Mouse (Mus musculus) intestine, postnatal 0 days (tissue): ENCODE measurements around the gene Scamp1. TPM values are rescaled to one million over a fixed set of nuclear protein-coding genes. Genes with fewer than 3 reads are reported as not detected.

Source experiments
- ATAC-seq: fragments of 200-750 bp; cut with Nextera tagmentation; 2 replicates; pipeline ENCODE4 v1.8.0; 2017; ENCODE audit warnings: mild to moderate bottlenecking, moderate TSS enrichment, moderate library complexity
- H3K27ac ChIP-seq: fragments of 300-500 bp; sonication (generic); 2 replicates; pipeline ENCODE4 v1.5.1; 2014; ENCODE audit warnings: mild to moderate bottlenecking, low read depth, low read length, moderate library complexity
- H3K27me3 ChIP-seq: fragments of 300-500 bp; sonication (generic); replicated peaks from 2 replicates; pipeline ENCODE4 v1.6.1; 2014; ENCODE audit warnings: low read length, mixed read lengths; ENCODE audit not compliant: control insufficient read depth, insufficient read depth
- H3K36me3 ChIP-seq: fragments of 300-500 bp; sonication (generic); 2 replicates; pipeline ENCODE4 v1.6.1; 2014; ENCODE audit warnings: mild to moderate bottlenecking, moderate library complexity; ENCODE audit not compliant: control insufficient read depth, insufficient read depth
- H3K4me1 ChIP-seq: fragments of 300-500 bp; sonication (generic); replicated peaks from 2 replicates; pipeline ENCODE4 v1.6.1; 2014; ENCODE audit warnings: antibody characterized with exemption, low read length, mixed read lengths; ENCODE audit not compliant: control insufficient read depth, insufficient read depth
- H3K4me2 ChIP-seq: fragments of 300-500 bp; sonication (generic); replicated peaks from 2 replicates; pipeline ENCODE4 v1.6.1; 2014; ENCODE audit warnings: low read depth, mild to moderate bottlenecking, moderate library complexity
- H3K4me3 ChIP-seq: fragments of 300-500 bp; sonication (generic); 2 replicates; pipeline ENCODE4 v1.5.1; 2014; ENCODE audit warnings: low read depth, low read length
- H3K9ac ChIP-seq: fragments of 300-500 bp; sonication (generic); 2 replicates; pipeline ENCODE4 v1.6.1; 2014; ENCODE audit warnings: mild to moderate bottlenecking, low read depth, low read length
- H3K9me3 ChIP-seq: fragments of 300-500 bp; sonication (generic); 2 replicates; pipeline ENCODE4 v1.6.1; 2016; ENCODE audit warnings: mixed run types; ENCODE audit not compliant: control insufficient read depth
- CTCF ChIP-seq: sonication (generic); IDR thresholded peaks from 2 replicates; pipeline ENCODE4 v1.5.1; 2016; ENCODE audit warnings: low read depth, mild to moderate bottlenecking, control low read depth, antibody characterized with exemption, moderate library complexity
- WGBS: fragments of 180-500 bp; shearing (Covaris S2); extraction: QIAGEN DNeasy Blood & Tissue Kit; methylation state at CpG from one replicate; pipeline ENCODE4 v1.1.7; 2014; 5-methylcytosine and 5-hydroxymethylcytosine counted together
- polyA plus RNA-seq: library from polyadenylated mRNA; unstranded; fragments of >200 nt; fragmentation: Nextera tagmentation; extraction: Ambion mirVana; gene quantifications from 2 replicates; pipeline ENCODE4 v1.2.1, GENCODE M21; 2015

Gene Scamp1
- polyA plus RNA-seq, 1 experiment from 2014 or later: 11.8 TPM

- Histone ChIP-seq H3K4me1 (peaks cover 17% of the 10 kb centered on the region; the same call in 1 of the 2 replicates), H3K4me3 (no peak overlapping the region), H3K27me3 (no peaks in the 10 kb centered on the region), H3K9ac (no peak overlapping the region), H3K27ac (peak overlapping the region; percentile 88), H3K9me3 (no peaks in the 10 kb centered on the region), H3K4me2 (no peak overlapping the region), H3K36me3 (no peaks in the 10 kb centered on the region)
- no peak for ATAC-seq
- 44% methylated on average over 6 of the region's 6 CpGs for WGBS
- TF ChIP-seq CTCF: no peak
Observed at GRCm38 (mm10) chr13:94158864-94159477, 126.7 kb downstream of the Scamp1 start.

- Histone ChIP-seq H3K9me3 (no peaks in the 10 kb centered on the region), H3K4me3 (no peak overlapping the region), H3K4me2 (no peak overlapping the region), H3K9ac (no peak overlapping the region), H3K36me3 (no peaks in the 10 kb centered on the region), H3K4me1 (0 out of 2 replicates have a peak, but pooled peaks cover 15% of the 10 kb centered on the region), H3K27me3 (no peaks in the 10 kb centered on the region), H3K27ac (no peak overlapping the region)
- 66% methylated on average over 9 of the region's 9 CpGs for WGBS
- TF ChIP-seq CTCF: no peak
- no peak for ATAC-seq
Observed at GRCm38 (mm10) chr13:94155657-94156429, 129.8 kb downstream of the Scamp1 start.

DNA sequence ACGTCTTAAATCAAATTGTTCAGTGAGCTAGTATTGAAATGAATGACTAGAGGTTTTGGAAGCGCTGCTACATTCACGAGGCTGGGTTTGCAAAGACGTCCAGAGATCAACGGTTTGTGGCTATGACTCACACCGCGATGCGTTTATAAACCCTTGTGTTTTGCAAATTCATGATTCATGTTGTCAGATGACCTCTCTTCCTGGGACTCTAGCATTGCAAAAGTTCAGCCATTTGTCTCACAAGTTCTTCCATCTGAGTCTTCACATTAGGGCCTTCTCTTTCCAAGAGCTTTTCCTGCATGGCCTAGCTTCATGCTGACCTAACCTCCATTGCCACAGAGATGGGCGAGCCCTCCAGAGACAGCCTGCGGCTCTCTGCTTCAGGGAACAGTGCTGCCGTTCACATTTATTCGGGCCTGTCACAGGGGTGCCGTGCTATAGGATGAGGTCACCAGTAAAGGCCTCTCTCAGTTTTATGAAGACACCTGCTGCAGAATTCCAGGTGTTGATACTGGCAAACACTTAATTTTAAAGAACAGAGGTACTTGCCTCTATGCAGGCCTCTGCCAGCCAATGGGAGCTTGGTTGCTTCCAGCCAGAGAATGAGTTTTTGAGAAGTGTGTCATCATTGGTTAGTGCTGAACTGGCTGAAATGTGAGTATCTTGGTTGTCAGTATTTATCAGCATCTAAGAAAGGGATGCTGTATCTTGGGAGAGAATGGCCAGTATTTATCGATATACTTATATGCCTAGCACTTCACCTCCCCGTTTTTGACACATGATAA, 131.0 kb downstream of the Scamp1 start:
- no peak for ATAC-seq
- Histone ChIP-seq H3K27ac (no peak overlapping the region), H3K4me3 (no peak overlapping the region), H3K9ac (no peak overlapping the region), H3K9me3 (no peaks in the 10 kb centered on the region), H3K4me2 (no peak overlapping the region), H3K4me1 (0 out of 2 replicates have a peak, but pooled peaks cover 14% of the 10 kb centered on the region), H3K27me3 (no peaks in the 10 kb centered on the region), H3K36me3 (no peaks in the 10 kb centered on the region)
- 67% methylated on average over 15 of the region's 15 CpGs for WGBS
- TF ChIP-seq CTCF: no peak

DNA sequence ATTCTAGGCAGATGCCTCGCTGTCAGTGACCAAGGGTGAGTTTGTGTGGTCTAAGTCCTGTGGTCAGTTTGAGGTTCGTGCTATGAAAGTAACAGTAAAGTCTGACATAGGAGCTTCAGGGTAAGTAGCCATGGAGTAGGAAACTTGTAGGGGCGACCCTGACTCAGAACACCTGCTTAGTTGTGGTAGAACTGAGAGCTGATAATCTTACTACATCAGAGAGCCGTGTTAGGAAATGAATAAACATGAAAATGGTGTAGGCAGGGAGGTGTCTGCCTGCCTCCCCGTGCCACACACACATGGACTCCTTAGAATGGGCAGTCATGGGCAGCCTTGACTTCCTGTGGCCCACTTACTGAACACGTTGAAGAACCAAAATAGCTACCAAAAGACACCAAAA, 132.0 kb downstream of the Scamp1 start:
- Histone ChIP-seq H3K4me1 (0 out of 2 replicates have a peak, but pooled peaks cover 10% of the 10 kb centered on the region), H3K27me3 (no peaks in the 10 kb centered on the region), H3K36me3 (no peaks in the 10 kb centered on the region), H3K4me2 (no peak overlapping the region), H3K9me3 (no peaks in the 10 kb centered on the region), H3K4me3 (no peak overlapping the region), H3K9ac (no peak overlapping the region), H3K27ac (no peak overlapping the region)
- TF ChIP-seq CTCF: no peak
- ATAC-seq: no peak
- WGBS: 85% methylated on average over 6 of the region's 6 CpGs

GRCm38 (mm10) chr13:94152836-94153235, 132.8 kb downstream of the Scamp1 start:
- Histone ChIP-seq H3K4me3 (no peak overlapping the region), H3K4me1 (0 out of 2 replicates have a peak, but pooled peaks cover 10% of the 10 kb centered on the region), H3K4me2 (no peak overlapping the region), H3K9me3 (no peaks in the 10 kb centered on the region), H3K36me3 (no peaks in the 10 kb centered on the region), H3K27ac (no peak overlapping the region), H3K27me3 (no peaks in the 10 kb centered on the region), H3K9ac (no peak overlapping the region)
- no peak for TF ChIP-seq CTCF
- WGBS: 95% methylated on average over 10 of the region's 10 CpGs
- ATAC-seq: no peak

Other genes starting within 250 kb of the Scamp1 start
- 10.2 and 10.9 TPM in 2 replicates for gene Lhfpl2, start 228.1 kb downstream of the Scamp1 start, polyA plus RNA-seq
- gene Ap3b1, start 73.1 kb upstream of the Scamp1 start, polyA plus RNA-seq: 30.9 and 32.8 TPM in 2 replicates